Mouse (Mus musculus): ENCODE data around the gene Sox4. TPM values are rescaled to one million over a fixed set of nuclear protein-coding genes. Genes with fewer than 3 reads are reported as not detected.

Sox4 gene
- polyA plus RNA-seq, 1 experiment from 2014 or later: 47.4 TPM

DNA sequence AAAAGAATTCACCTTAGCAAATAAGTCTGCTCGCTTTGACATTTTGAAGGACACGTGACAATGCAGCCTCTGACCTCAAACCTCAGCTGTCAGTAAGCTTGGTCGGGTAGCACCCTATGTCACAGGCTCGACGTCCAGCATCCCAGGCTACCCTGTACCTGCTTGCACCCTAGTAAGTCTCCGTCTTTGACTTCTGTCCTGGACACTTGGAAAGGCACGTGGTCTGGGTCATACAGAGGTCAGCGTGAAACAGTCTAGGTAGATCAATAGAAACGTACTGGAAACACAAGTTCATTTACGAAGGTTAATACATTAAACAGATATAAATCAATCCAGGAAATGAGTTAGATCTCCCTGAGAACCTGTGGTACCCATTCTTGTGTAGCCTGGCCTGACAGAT, 46.5 kb downstream of the Sox4 start:
- ATAC-seq (replicated peaks; ENCODE audit: insufficient number of reproducible peaks, insufficient read depth, low FRiP score, low read depth): no peak
- H3K9me3 ChIP-seq (replicated peaks): no peaks in the 10 kb centered on the region
- H3K27ac ChIP-seq: no peak overlapping the region
- 84% methylated on average over 10 of the region's 10 CpGs for WGBS
- H3K4me2 ChIP-seq: no peak overlapping the region
- H3K9ac ChIP-seq: no peak overlapping the region
- H3K36me3 ChIP-seq: no peaks in the 10 kb centered on the region
- H3K4me3 ChIP-seq: no peak overlapping the region
- H3K27me3 ChIP-seq: no peaks in the 10 kb centered on the region
- no peaks in the 10 kb centered on the region for H3K4me1 ChIP-seq (replicated peaks)

All from heart, embryonic 15.5 days (tissue).